Mouse (Mus musculus): Measurements from ENCODE around the gene Abcg2. TPM values are rescaled to one million over a fixed set of nuclear protein-coding genes. Genes with fewer than 3 reads are reported as not detected.

Abcg2 gene
- total RNA-seq, 2 experiments from 2014 or later: 15.9 to 16.7 TPM

- intact Hi-C loops (cut with DNase I): no loop called here
- DNase-seq: no peak
Observed at GRCm38 (mm10) chr6:58629238-58629637, 44.9 kb downstream of the Abcg2 start.

GRCm38 (mm10) chr6:58632419-58632818 is 48.1 kb downstream of the Abcg2 start:
- intact Hi-C loops (cut with DNase I): no loop called here
- no peak for DNase-seq

- intact Hi-C loops (cut with DNase I): no loop called here
- DNase-seq: no peak
Observed at GRCm38 (mm10) chr6:58633731-58634130, 49.4 kb downstream of the Abcg2 start.

- intact Hi-C loops (cut with DNase I): no loop called here
- DNase-seq: no peak
Observed at GRCm38 (mm10) chr6:58638566-58638965, 54.2 kb downstream of the Abcg2 start.

GRCm38 (mm10) chr6:58639391-58639790 is 55.1 kb downstream of the Abcg2 start:
- intact Hi-C loops (cut with DNase I): no loop called here
- no peak for DNase-seq

- peak; percentile 42 to 57 for DNase-seq
- intact Hi-C loops (cut with DNase I): no loop called here
Observed at GRCm38 (mm10) chr6:58640333-58641018, 56.2 kb downstream of the Abcg2 start.

- intact Hi-C loops (cut with DNase I): no loop called here
- DNase-seq: no peak
Observed at GRCm38 (mm10) chr6:58641056-58641799, 56.9 kb downstream of the Abcg2 start.

GRCm38 (mm10) chr6:58642191-58642590 is 57.9 kb downstream of the Abcg2 start:
- intact Hi-C loops (cut with DNase I): no loop called here
- DNase-seq: no peak

GRCm38 (mm10) chr6:58644586-58644985 is 60.3 kb downstream of the Abcg2 start:
- intact Hi-C loops (cut with DNase I): no loop called here

GRCm38 (mm10) chr6:58648100-58648749 is 63.9 kb downstream of the Abcg2 start:
- DNase-seq: no peak
- intact Hi-C loops (cut with DNase I): no loop called here

More at GRCm38 (mm10) chr6:58644586-58644985, 60.3 kb downstream of the Abcg2 start:
- no peak for DNase-seq

- intact Hi-C loops (cut with DNase I): no loop called here
- DNase-seq: no peak
Observed at GRCm38 (mm10) chr6:58650136-58650535, 65.8 kb downstream of the Abcg2 start.

- no peak for DNase-seq
- intact Hi-C loops (cut with DNase I): no loop called here
Observed at GRCm38 (mm10) chr6:58651038-58651437, 66.7 kb downstream of the Abcg2 start.

GRCm38 (mm10) chr6:58660951-58661575 is 76.7 kb downstream of the Abcg2 start:
- intact Hi-C loops (cut with DNase I): no loop called here
- DNase-seq: no peak

GRCm38 (mm10) chr6:58677802-58678201 is 93.5 kb downstream of the Abcg2 start:
- intact Hi-C loops (cut with DNase I): no loop called here

GRCm38 (mm10) chr6:58678530-58678929 is 94.2 kb downstream of the Abcg2 start:
- intact Hi-C loops (cut with DNase I): no loop called here
- DNase-seq: no peak

More at GRCm38 (mm10) chr6:58677802-58678201, 93.5 kb downstream of the Abcg2 start:
- DNase-seq: no peak

- no peak for DNase-seq
- intact Hi-C loops (cut with DNase I): no loop called here
Observed at GRCm38 (mm10) chr6:58691584-58691983, 107.3 kb downstream of the Abcg2 start.

GRCm38 (mm10) chr6:58694257-58694656 is 109.9 kb downstream of the Abcg2 start:
- intact Hi-C loops (cut with DNase I): no loop called here
- no peak for DNase-seq

- intact Hi-C loops (cut with DNase I): no loop called here
Observed at GRCm38 (mm10) chr6:58694765-58695164, 110.4 kb downstream of the Abcg2 start.

GRCm38 (mm10) chr6:58710369-58710768 is 126.0 kb downstream of the Abcg2 start:
- no peak for DNase-seq
- intact Hi-C loops (cut with DNase I): no loop called here

More at GRCm38 (mm10) chr6:58694765-58695164, 110.4 kb downstream of the Abcg2 start:
- no peak for DNase-seq

- intact Hi-C loops (cut with DNase I): no loop called here
- no peak for DNase-seq
Observed at GRCm38 (mm10) chr6:58711909-58712308, 127.6 kb downstream of the Abcg2 start.

- no peak for DNase-seq
- intact Hi-C loops (cut with DNase I): no loop called here
Observed at GRCm38 (mm10) chr6:58733851-58734250, 149.5 kb downstream of the Abcg2 start.
